Mouse (Mus musculus): ENCODE results near the gene Bin2.

DNA sequence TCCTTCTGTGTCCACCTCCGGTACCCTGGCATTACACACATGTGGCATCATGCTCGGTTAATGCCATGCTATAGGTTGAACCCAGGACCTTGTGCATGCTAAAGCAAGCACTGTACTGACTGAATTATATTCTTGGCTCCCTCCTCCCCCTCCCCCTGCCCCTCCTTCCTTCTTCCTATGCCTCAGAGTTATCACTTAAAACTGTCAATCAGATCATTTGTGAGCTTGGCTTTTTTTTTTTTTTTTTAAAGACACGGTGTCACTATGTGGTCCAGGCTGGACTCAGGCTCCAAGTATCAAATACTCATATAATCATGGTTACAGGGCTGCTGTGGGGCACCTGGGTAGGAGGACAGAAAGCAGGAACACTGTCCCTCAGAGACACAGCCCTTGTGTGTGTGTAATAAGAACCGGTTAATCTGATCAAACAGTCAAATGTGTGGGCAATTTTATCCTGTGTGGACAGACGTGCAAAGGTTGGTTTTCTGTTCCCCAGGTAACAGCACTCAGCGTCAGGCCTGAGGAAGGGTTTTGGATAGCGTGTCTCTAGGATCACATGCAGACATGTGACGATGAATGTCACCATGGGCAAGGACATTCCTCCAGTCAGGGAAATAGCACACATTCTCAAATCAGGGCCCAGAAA lies 39.2 kb upstream of the Bin2 start:
- TF ChIP-seq CTCF (IDR thresholded peaks at IDR 0.05; ENCODE audit: low read depth) (no peak), EP300 (IDR thresholded peaks at IDR 0.05; ENCODE audit: low read depth) (no peak)
